Mouse (Mus musculus): ENCODE data around the gene Rtl8b.
A peak's percentile ranks its signal among the peaks of the same experiment; 100 is the strongest.
"Not testable (repeated sequence)": the region's sequence is repeated elsewhere in the genome, so short reads cannot be mapped to it uniquely, and the experiment has no call there.

Rtl8b gene

GRCm38 (mm10) chrX:53670294-53670693 lies at the start of gene Rtl8b:
Gene Rtl8b, minus strand, starts transcription at chrX:53670408.
- peak; percentile 25 to 59 for DNase-seq (ENCODE audit: low spot score in 2 of 2)

GRCm38 (mm10) chrX:53716323-53717182 lies 46.3 kb upstream of the Rtl8b start:
- peak in 1 of 2 experiments; percentile 4 for DNase-seq (ENCODE audit: low spot score in 2 of 2)

- DNase-seq (ENCODE audit: low spot score in 2 of 2): no peak
Observed at GRCm38 (mm10) chrX:53715942-53716322, 45.7 kb upstream of the Rtl8b start.

GRCm38 (mm10) chrX:53702673-53703072 lies 32.5 kb upstream of the Rtl8b start:
- DNase-seq (ENCODE audit: low spot score in 2 of 2): no peak

GRCm38 (mm10) chrX:53699225-53699624 lies 29.0 kb upstream of the Rtl8b start:
- DNase-seq (ENCODE audit: low spot score in 2 of 2): no peak

- DNase-seq (ENCODE audit: low spot score in 2 of 2): no peak
Observed at GRCm38 (mm10) chrX:53694008-53694777, 24.0 kb upstream of the Rtl8b start.

GRCm38 (mm10) chrX:53693141-53693540 lies 22.9 kb upstream of the Rtl8b start:
- no peak for DNase-seq (ENCODE audit: low spot score in 2 of 2)

- DNase-seq (ENCODE audit: low spot score in 2 of 2): no peak
Observed at GRCm38 (mm10) chrX:53692065-53692464, 21.9 kb upstream of the Rtl8b start.

- DNase-seq (ENCODE audit: low spot score in 2 of 2): not testable (repeated sequence)
Observed at GRCm38 (mm10) chrX:53684676-53685075, 14.5 kb upstream of the Rtl8b start.

- DNase-seq (ENCODE audit: low spot score in 2 of 2): not testable (repeated sequence)
Observed at GRCm38 (mm10) chrX:53682650-53683049, 12.4 kb upstream of the Rtl8b start.

- peak in 1 of 2 experiments; percentile 44 for DNase-seq (ENCODE audit: low spot score in 2 of 2)
Observed at GRCm38 (mm10) chrX:53676943-53677342, 6.7 kb upstream of the Rtl8b start.

GRCm38 (mm10) chrX:53670696-53671095 lies 488 bp upstream of the Rtl8b start:
- DNase-seq (ENCODE audit: low spot score in 2 of 2): not testable (repeated sequence)

GRCm38 (mm10) chrX:53669557-53670270 lies 494 bp downstream of the Rtl8b start:
- not testable (repeated sequence) for DNase-seq (ENCODE audit: low spot score in 2 of 2)

- DNase-seq (ENCODE audit: low spot score in 2 of 2): not testable (repeated sequence)
Observed at GRCm38 (mm10) chrX:53652917-53653316, 17.3 kb downstream of the Rtl8b start.

GRCm38 (mm10) chrX:53645885-53646284 lies 24.3 kb downstream of the Rtl8b start:
- no peak for DNase-seq (ENCODE audit: low spot score in 2 of 2)

GRCm38 (mm10) chrX:53642980-53643961 lies 26.9 kb downstream of the Rtl8b start, which contains the start of gene Rtl8a:
Gene Rtl8a, minus strand, starts transcription at chrX:53643682.
- peak; percentile 42 to 57 for DNase-seq (ENCODE audit: low spot score in 2 of 2)

- not testable (repeated sequence) for DNase-seq (ENCODE audit: low spot score in 2 of 2)
Observed at GRCm38 (mm10) chrX:53642604-53642979, 27.6 kb downstream of the Rtl8b start.

- not testable (repeated sequence) for DNase-seq (ENCODE audit: low spot score in 2 of 2)
Observed at GRCm38 (mm10) chrX:53638107-53638506, 32.1 kb downstream of the Rtl8b start.
